Mouse (Mus musculus) testis, adult 2 months (tissue): ENCODE data around the gene Ncbp1. TPM values are rescaled to one million over a fixed set of nuclear protein-coding genes. Genes with fewer than 3 reads are reported as not detected.
"Not testable (repeated sequence)": the region's sequence is repeated elsewhere in the genome, so short reads cannot be mapped to it uniquely, and the experiment has no call there.

Source experiments
- H3K27ac ChIP-seq: fragments of 200-500 bp; 2 replicates; pipeline ENCODE4 v1.5.1; 2012; ENCODE audit warnings: low read depth, low read length; ENCODE audit not compliant: control insufficient read depth, insufficient read depth
- H3K27me3 ChIP-seq: fragments of 200-500 bp; 2 replicates; pipeline ENCODE4 v1.6.1; 2012; ENCODE audit warnings: mild to moderate bottlenecking, low read length, moderate library complexity; ENCODE audit not compliant: control insufficient read depth, insufficient read depth
- H3K36me3 ChIP-seq: fragments of 200-500 bp; 2 replicates; pipeline ENCODE4 v1.6.1; 2012; ENCODE audit warnings: mild to moderate bottlenecking, low read length; ENCODE audit not compliant: control insufficient read depth, insufficient read depth
- H3K4me1 ChIP-seq: fragments of 200-500 bp; 2 replicates; pipeline ENCODE4 v1.6.1; 2012; ENCODE audit warnings: low read length; ENCODE audit not compliant: control insufficient read depth, insufficient read depth
- H3K4me3 ChIP-seq: fragments of 200-500 bp; 2 replicates; pipeline ENCODE4 v1.5.1; 2012; ENCODE audit warnings: low read depth, mild to moderate bottlenecking, low read length, moderate library complexity, mixed read lengths; ENCODE audit not compliant: control insufficient read depth
- CTCF ChIP-seq: fragments of 200-500 bp; IDR thresholded peaks from 2 replicates; pipeline ENCODE4 v1.5.1; 2012; ENCODE audit warnings: low read depth, mild to moderate bottlenecking, inconsistent platforms, low read length, moderate library complexity; ENCODE audit not compliant: control insufficient read depth, insufficient read depth, insufficient replicate concordance
- POLR2A ChIP-seq: fragments of 200-500 bp; IDR thresholded peaks from 2 replicates; pipeline ENCODE4 v1.6.1; 2012; ENCODE audit warnings: low read depth, mild to moderate bottlenecking, inconsistent platforms, low read length, moderate library complexity; ENCODE audit not compliant: control insufficient read depth
- polyA plus RNA-seq: library from polyadenylated mRNA; depleted of rRNA; stranded (reverse); fragments of >200 nt; gene quantifications from 2 replicates; pipeline ENCODE4 v1.2.3, GENCODE M21; 2012

Ncbp1 gene
- polyA plus RNA-seq, 1 experiment: 121 TPM

DNA sequence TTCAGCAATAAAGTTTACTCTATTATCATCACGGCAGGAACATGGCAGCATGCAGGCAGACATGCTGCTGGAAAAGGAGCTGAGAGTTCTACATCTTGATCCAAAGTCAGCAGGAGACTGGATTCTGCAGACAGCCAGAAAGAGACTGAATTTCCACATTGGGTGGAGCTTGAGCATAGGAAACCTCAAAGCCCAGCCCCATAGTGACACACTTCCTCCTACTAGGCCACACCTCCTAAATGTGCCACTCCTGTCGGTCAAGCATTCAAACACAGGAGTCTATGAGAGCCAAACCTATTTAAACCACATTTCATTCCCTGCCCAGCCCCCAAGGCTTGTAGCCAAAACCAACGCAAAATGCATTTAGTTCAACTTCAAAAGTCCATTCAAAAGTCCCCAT is 48.1 kb downstream of the Ncbp1 start:
- no peaks in the 10 kb centered on the region for H3K27me3 ChIP-seq
- no peak overlapping the region for H3K4me3 ChIP-seq
- H3K27ac ChIP-seq: no peak overlapping the region
- no peaks in the 10 kb centered on the region for H3K4me1 ChIP-seq
- TF ChIP-seq POLR2A (no peak), CTCF (no peak)
- peaks cover 5% of the 10 kb centered on the region for H3K36me3 ChIP-seq

DNA sequence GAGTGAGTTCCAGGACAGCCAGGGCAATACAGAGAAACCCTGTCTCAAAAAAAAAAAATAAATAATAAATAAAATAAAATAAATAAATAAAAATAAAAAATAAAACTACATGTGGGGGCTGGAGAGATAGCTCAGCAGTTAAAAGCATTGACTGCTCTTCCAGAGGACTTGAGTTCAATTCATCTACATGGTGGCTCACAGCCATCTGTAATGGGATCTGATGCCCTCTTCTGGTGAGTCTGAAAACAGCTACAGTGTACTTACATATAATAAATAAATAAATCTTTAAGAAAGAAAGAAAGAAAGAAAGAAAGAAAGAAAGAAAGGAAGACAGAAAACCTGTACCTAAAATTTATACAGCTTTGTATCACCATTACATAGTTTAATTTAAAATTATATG is 53.6 kb downstream of the Ncbp1 start:
- H3K27me3 ChIP-seq, H3K4me1 ChIP-seq, H3K36me3 ChIP-seq, H3K4me3 ChIP-seq, H3K27ac ChIP-seq: not testable (repeated sequence)

DNA sequence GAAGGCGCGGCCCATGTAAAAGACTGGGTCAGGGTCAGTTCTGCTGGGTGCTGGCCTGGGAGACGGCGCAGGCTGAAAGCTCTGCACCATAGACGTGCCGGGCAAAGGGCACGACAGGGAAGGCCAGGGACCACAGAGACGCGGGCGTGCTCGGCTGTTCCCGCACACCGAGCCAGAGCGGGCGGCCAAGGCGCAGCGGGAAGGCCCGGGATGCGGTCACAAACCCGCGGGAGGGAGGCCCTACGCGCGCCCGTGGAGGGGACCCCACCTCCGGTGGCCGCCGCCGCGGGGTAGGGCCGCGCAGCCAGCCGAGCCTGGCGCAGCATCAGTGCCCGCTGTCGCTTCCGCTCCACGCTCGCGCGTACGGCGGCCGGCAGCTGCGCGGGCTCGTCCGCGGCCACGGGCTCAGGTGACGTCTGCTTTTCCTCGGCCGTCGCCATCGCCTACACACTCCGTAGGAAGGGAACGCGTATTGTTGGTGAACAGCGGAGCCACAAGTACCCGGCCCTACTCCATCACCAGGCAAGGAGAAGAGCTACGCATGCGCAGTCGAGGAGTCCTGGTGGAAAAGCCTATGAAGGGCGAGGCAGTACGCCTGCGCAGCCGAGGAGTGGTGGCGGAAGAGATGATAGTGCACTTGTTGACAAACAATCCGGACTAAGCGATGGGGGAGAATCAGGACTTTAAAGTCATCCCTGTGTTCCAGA is 57.5 kb downstream of the Ncbp1 start, which contains the start of gene Xpa:
Xpa (minus strand) TSS at position 531 of the 707 bp plus-strand sequence.
- peak within 1 kb of the TSS; percentile 93 for H3K4me3 ChIP-seq
- peaks cover 3% of the 10 kb centered on the region for H3K4me1 ChIP-seq
- TF ChIP-seq POLR2A: peak; percentile 84
- no peak for TF ChIP-seq CTCF
- peak within 1 kb of the TSS; percentile 51 for H3K27ac ChIP-seq
- H3K27me3 ChIP-seq: no peaks in the 10 kb centered on the region
- H3K36me3 ChIP-seq: no peaks in the 10 kb centered on the region

DNA sequence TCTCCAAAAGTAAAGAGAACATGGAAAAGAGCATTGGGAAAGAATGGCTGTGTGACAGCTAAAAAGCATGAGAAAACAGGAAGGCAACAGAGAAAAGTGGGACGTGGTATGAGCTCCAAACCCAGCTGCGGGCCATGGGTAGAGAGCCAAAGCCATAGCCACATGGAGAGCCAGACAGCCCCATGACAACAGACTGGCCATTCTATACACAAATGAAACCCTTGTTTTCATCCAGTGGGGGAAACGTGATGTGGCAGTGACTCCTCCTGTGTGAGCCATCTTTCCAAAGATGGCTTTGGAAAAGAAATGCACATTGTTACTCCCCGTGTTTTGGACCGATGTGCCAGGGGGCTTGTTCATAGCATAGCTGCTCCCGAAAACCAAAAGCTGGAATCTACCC is 58.1 kb downstream of the Ncbp1 start:
- Histone ChIP-seq H3K4me1 (peaks cover 3% of the 10 kb centered on the region), H3K4me3 (peak overlapping the region; percentile 93), H3K27me3 (no peaks in the 10 kb centered on the region), H3K27ac (peak overlapping the region; percentile 51), H3K36me3 (no peaks in the 10 kb centered on the region)
- TF ChIP-seq POLR2A (no peak), CTCF (no peak)

DNA sequence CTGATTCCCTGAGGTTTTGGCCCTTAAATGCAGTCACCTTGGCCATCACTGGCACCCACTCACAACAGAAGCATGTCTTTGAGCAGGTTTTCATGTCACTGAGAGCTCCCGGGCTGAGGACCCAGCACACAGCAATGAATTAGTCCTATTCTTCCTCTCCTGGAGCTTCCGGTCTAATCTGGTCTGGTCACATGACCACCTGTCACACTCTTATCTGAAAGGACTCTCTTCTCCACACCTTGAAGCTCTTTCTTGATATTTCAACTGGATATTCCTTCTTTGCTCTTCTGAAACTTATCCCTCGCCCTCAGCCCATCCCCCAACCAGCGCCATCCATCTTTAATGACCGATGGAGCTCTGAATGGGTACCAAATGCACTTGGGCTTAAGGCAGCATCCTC is 59.7 kb downstream of the Ncbp1 start:
- no peaks in the 10 kb centered on the region for H3K27me3 ChIP-seq
- H3K4me1 ChIP-seq: peaks cover 5% of the 10 kb centered on the region
- TF ChIP-seq POLR2A (no peak), CTCF (no peak)
- H3K27ac ChIP-seq: no peak overlapping the region
- H3K36me3 ChIP-seq: no peaks in the 10 kb centered on the region
- no peak overlapping the region for H3K4me3 ChIP-seq

DNA sequence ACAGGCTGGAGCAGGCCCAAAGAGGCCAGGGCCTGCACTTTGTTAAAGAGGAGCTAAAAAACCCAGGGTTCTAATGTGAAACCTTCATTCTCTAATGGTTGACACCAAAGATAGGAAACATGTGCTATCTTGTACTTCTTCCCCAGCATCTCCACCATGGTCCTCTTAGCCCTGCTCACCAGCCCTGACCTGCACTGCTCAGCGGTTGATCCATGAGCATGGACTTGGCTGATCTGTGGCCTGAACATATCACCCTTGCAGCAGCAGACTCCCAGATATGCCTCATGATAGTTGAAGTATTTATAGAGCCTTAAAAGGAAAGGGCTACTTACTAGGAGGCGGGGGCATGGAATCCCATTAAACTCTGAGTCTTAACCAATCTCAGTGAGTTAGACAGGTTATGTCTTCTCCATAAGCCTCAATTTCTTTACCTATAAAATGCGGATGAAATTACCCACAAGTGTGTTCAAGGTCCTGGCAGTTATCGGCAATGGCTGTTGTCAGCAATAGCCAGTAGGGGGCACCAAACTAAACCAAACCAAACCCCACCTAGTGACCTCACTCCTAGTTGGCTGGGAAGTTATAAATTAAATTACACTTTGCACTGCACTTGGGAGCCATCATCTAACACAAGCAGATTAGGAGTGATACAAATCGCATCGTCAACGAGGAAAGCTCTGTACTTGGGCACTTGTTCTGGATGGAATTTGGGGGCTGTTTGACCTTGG is 63.6 kb downstream of the Ncbp1 start:
- Histone ChIP-seq H3K36me3 (no peaks in the 10 kb centered on the region), H3K27me3 (no peaks in the 10 kb centered on the region), H3K4me3 (peak overlapping the region; percentile 37), H3K27ac (no peak overlapping the region), H3K4me1 (peaks cover 2% of the 10 kb centered on the region; the same call in 1 of the 2 replicates)
- TF ChIP-seq POLR2A (no peak), CTCF (peak; percentile 9; the same call in 1 of the 2 replicates)

DNA sequence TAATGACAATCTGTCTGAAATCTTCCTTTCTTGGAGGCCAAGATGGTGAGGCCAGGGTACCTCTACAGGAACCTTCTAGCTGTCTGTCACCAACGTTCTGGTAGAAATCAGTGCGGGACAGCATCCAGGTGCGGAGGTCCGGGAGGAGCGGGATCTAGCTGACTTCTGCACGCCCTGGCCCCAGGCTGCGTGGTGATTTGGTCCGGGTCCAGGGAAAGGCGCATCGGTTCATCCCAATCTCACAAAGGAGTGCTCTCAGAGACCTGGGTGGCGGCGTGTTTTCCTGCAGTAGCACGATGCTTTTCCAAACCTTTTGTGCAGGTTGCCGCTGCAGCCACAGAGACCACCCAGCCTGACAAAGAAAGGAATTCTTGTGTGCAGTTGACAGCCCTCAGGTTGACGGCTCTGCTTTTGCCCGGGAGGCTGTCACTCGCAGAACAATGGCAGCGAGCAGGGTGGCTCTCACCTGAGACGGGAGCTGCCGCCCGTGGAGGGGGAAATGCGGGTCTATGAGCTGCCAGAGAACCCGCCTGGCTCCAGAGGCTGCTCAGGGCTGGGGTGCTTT is 64.2 kb downstream of the Ncbp1 start:
- Histone ChIP-seq H3K36me3 (no peaks in the 10 kb centered on the region), H3K4me1 (peaks cover 2% of the 10 kb centered on the region; the same call in 1 of the 2 replicates), H3K27ac (no peak overlapping the region), H3K27me3 (no peaks in the 10 kb centered on the region), H3K4me3 (peak overlapping the region; percentile 24)
- TF ChIP-seq POLR2A: no peak
- TF ChIP-seq CTCF: no peak
